Mouse (Mus musculus) liver, embryonic 14.5 days (tissue): ENCODE measurements at regions not wholly inside any gene's neighbourhood (a gene's known extent, or its start where the extent isn't known, plus 50 kb on each side); places are given as distances from the start of the nearest gene placed in this dataset.

Experiments used
- ATAC-seq: fragments of 200-750 bp; cut with Nextera tagmentation; 2 replicates; pipeline ENCODE4 v1.8.0; 2017; ENCODE audit warnings: moderate number of reproducible peaks, mild to moderate bottlenecking, moderate library complexity; ENCODE audit not compliant: insufficient read depth
- DNase-seq, 3 experiments: peaks; one replicate each; pipeline ENCODE4 v3.0.0-alpha.2; 2012 to 2013; ENCODE audit warnings: low read depth in 3 of 3, low spot score in 3 of 3
- H3K27ac ChIP-seq: fragments of 300-500 bp; sonication (generic); 2 replicates; pipeline ENCODE4 v1.5.1; 2014; ENCODE audit warnings: moderate library complexity, mild to moderate bottlenecking, control low read depth, inconsistent platforms
- H3K27me3 ChIP-seq: fragments of 300-500 bp; sonication (generic); 2 replicates; pipeline ENCODE4 v1.6.1; 2014; ENCODE audit warnings: mild to moderate bottlenecking, low read length, moderate library complexity; ENCODE audit not compliant: control insufficient read depth, insufficient read depth
- H3K36me3 ChIP-seq: fragments of 300-500 bp; sonication (generic); replicated peaks from 2 replicates; pipeline ENCODE4 v1.6.1; 2014; ENCODE audit warnings: low read depth; ENCODE audit not compliant: control insufficient read depth, insufficient read depth
- H3K4me1 ChIP-seq, 2 experiments: fragments of 200-500 bp in 1 of 2; fragments of 300-500 bp in 1 of 2; sonication (generic) in 1 of 2; replicated peaks; 2 replicates each; pipeline ENCODE4 v1.6.1; 2012 to 2014; ENCODE audit warnings: antibody characterized with exemption in 1 of 2, inconsistent platforms in 1 of 2, low read length in 1 of 2; ENCODE audit not compliant: control insufficient read depth in 2 of 2, insufficient read depth in 2 of 2
- H3K4me2 ChIP-seq: fragments of 300-500 bp; sonication (generic); 2 replicates; pipeline ENCODE4 v1.6.1; 2014; ENCODE audit warnings: low read depth, mild to moderate bottlenecking, control low read depth, moderate library complexity
- H3K4me3 ChIP-seq, 2 experiments: fragments of 200-500 bp in 1 of 2; fragments of 300-500 bp in 1 of 2; sonication (generic) in 1 of 2; 2 replicates each; pipeline ENCODE4 v1.5.1; 2012 to 2014; ENCODE audit warnings: low read depth in 2 of 2, low read length in 2 of 2, mild to moderate bottlenecking in 2 of 2, control low read depth in 1 of 2, inconsistent platforms in 1 of 2, moderate library complexity in 1 of 2; ENCODE audit not compliant: insufficient read depth in 1 of 2
- H3K9ac ChIP-seq: fragments of 300-500 bp; sonication (generic); replicated peaks from 2 replicates; pipeline ENCODE4 v1.6.1; 2014; ENCODE audit warnings: mild to moderate bottlenecking, control low read depth, moderate library complexity
- H3K9me3 ChIP-seq: fragments of 300-500 bp; sonication (generic); 2 replicates; pipeline ENCODE4 v1.6.1; 2016; ENCODE audit warnings: low read length, mixed read lengths; ENCODE audit not compliant: control insufficient read depth
- CTCF ChIP-seq: IDR thresholded peaks from 2 replicates; pipeline ENCODE4 v1.5.1; 2016; ENCODE audit warnings: antibody characterized with exemption, low read depth, control low read depth
- EP300 ChIP-seq: IDR thresholded peaks from 2 replicates; pipeline ENCODE4 v1.6.1; 2016; ENCODE audit warnings: antibody characterized with exemption, low read depth
- WGBS: fragments of 180-500 bp; shearing (Covaris S2); extraction: QIAGEN DNeasy Blood & Tissue Kit; methylation state at CpG from one replicate; pipeline ENCODE4 v1.1.7; 2014; ENCODE audit not compliant: insufficient replicate concordance; 5-methylcytosine and 5-hydroxymethylcytosine counted together

- H3K9ac ChIP-seq: no peak overlapping the region
- H3K27me3 ChIP-seq: no peaks in the 10 kb centered on the region
- no peak overlapping the region for H3K4me2 ChIP-seq
- no peak overlapping the region for H3K27ac ChIP-seq
- DNase-seq: no peak
- no peaks in the 10 kb centered on the region for H3K36me3 ChIP-seq
- TF ChIP-seq EP300: no peak
- TF ChIP-seq CTCF: no peak
- no peaks in the 10 kb centered on the region for H3K9me3 ChIP-seq
- no peak for ATAC-seq
- H3K4me1 ChIP-seq: no peaks in the 10 kb centered on the region; a peak in 1 of 4 replicates
- no peak overlapping the region for H3K4me3 ChIP-seq
- WGBS: 58% methylated on average over 7 of the region's 7 CpGs
Observed at GRCm38 (mm10) chr15:62461398-62462051, 1383.5 kb downstream of the Gsdmc2 start.

DNA sequence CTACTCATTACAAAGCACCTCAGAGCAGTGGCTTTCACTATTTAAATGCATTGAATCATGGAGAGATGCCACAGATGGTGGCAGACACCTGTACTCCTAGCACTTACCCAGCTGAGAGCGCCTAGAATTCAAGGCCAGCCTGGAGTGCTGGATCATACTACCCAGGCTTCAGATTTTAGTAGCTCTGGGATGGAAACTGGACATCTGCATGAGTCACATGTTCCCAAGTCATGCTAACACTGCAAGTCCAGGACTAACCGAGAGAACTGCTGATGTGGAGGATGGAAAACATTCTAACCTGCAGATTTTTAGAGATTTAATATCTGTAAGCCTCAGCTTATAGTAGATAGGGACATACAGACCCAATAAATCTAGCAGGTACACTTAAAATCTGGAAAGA is 1384.3 kb downstream of the Gsdmc2 start:
- no peak for DNase-seq
- Histone ChIP-seq H3K4me3 (no peak overlapping the region), H3K9ac (no peak overlapping the region), H3K27me3 (no peaks in the 10 kb centered on the region), H3K36me3 (no peaks in the 10 kb centered on the region), H3K27ac (no peak overlapping the region), H3K4me1 (peaks cover 0 to 1% of the 10 kb centered on the region in 2 experiments; a peak in 1 of 4 replicates), H3K9me3 (no peaks in the 10 kb centered on the region), H3K4me2 (no peak overlapping the region)
- 55% methylated on average over 2 of the region's 2 CpGs for WGBS
- ATAC-seq: no peak
- TF ChIP-seq EP300: no peak
- no peak for TF ChIP-seq CTCF

DNA sequence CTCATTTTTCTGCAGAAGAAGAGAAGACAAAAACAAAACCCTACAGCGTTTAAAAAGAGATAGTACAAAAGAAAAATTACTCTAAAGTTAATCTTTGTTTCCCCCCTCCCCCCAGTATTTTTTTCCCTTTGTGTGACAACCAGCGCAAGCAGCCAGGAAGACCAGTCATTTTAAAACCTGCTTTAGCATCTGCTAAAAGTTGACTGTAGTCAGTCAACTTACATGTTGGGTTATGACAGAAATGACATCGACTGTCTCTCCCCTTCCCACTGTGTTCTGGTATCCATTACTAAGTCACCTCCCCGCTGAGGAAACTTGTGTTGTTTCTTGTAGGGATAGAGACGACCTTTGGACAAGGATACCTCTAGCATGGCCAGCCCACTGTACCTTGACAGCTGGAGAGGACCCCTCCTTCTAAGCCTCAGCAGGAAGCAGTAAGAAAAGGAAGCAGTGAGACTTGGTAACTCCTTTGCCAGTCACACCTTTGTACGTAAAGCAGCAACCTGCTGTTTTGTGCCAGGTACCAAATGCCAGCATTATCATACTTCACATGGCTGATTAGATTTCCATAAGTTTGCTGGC is 1384.9 kb downstream of the Gsdmc2 start:
- no peak for ATAC-seq
- no peak overlapping the region for H3K4me2 ChIP-seq
- no peaks in the 10 kb centered on the region for H3K27me3 ChIP-seq
- H3K4me1 ChIP-seq: peaks cover 0 to 1% of the 10 kb centered on the region in 2 experiments; a peak in 1 of 4 replicates
- 55% methylated on average over 6 of the region's 6 CpGs for WGBS
- no peaks in the 10 kb centered on the region for H3K9me3 ChIP-seq
- DNase-seq: no peak
- H3K9ac ChIP-seq: no peak overlapping the region
- no peak overlapping the region for H3K4me3 ChIP-seq
- H3K27ac ChIP-seq: no peak overlapping the region
- no peaks in the 10 kb centered on the region for H3K36me3 ChIP-seq
- TF ChIP-seq CTCF: no peak
- no peak for TF ChIP-seq EP300

DNA sequence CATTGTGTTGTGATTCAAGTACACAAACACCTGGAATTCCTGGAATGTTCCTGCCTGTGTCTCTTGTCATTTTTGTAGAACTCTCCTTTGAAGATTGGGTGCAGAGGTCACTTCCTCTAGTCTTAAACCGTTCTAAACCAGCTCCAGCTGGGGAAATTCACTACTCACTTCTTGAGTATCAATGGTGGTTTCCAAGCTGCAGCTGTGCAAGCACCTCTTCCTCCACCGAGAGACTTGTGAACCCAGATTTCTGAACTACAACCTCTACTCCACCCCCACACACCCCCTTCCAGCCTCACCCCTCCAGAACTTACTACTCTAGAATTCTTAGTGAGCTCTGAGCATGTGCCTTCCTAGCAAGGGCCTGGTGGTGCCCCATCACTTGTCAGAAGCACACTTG is 1387.0 kb downstream of the Gsdmc2 start:
- no peak overlapping the region for H3K4me2 ChIP-seq
- WGBS: 41% methylated on average over 2 of the region's 2 CpGs
- ATAC-seq (no peak), DNase-seq (no peak)
- no peaks in the 10 kb centered on the region for H3K27me3 ChIP-seq
- H3K27ac ChIP-seq: no peak overlapping the region
- H3K4me3 ChIP-seq: no peak overlapping the region
- TF ChIP-seq CTCF (no peak), EP300 (no peak)
- H3K9ac ChIP-seq: no peak overlapping the region
- H3K36me3 ChIP-seq: no peaks in the 10 kb centered on the region
- peaks cover 0 to 1% of the 10 kb centered on the region in 2 experiments; a peak in 1 of 4 replicates for H3K4me1 ChIP-seq
- H3K9me3 ChIP-seq: no peaks in the 10 kb centered on the region

GRCm38 (mm10) chr15:62457051-62457664 is 1387.8 kb downstream of the Gsdmc2 start:
- Histone ChIP-seq H3K27ac (no peak overlapping the region), H3K9me3 (no peaks in the 10 kb centered on the region), H3K4me2 (no peak overlapping the region), H3K4me3 (no peak overlapping the region), H3K9ac (no peak overlapping the region), H3K27me3 (no peaks in the 10 kb centered on the region), H3K36me3 (no peaks in the 10 kb centered on the region), H3K4me1 (peaks cover 0 to 1% of the 10 kb centered on the region in 2 experiments; a peak in 1 of 4 replicates)
- ATAC-seq: no peak
- TF ChIP-seq CTCF: no peak
- TF ChIP-seq EP300: no peak
- 68% methylated on average over 4 of the region's 4 CpGs for WGBS
- DNase-seq: no peak
